ENCODE assay signal across 10 mouse cellular contexts in genomic region chr3:18764301-18765078, GRCm38 (mm10).
DNase-seq lines count a peak whose midpoint lies in the region; ATAC-seq and TF ChIP-seq lines count a peak whose summit lies in the region.
"Had no signal": no experiment of that assay in that cellular context is flagged by ENCODE, and none has a peak within 500 bp of the region (broad histone marks: within the 10 kb centered on the region; RNA-seq: fewer than 3 reads in every experiment).

No protein-coding gene starts in this region.

- H3K9ac ChIP-seq in hindbrain, embryonic 15.5 days, result no peak overlapping the region
- H3K9ac ChIP-seq in hindbrain, embryonic 11.5 days (ENCODE audit: low read depth, low read length), result no peak overlapping the region
- H3K9ac ChIP-seq in forebrain, embryonic 16.5 days (replicated peaks; ENCODE audit: low read depth, low read length), result no peak overlapping the region
- H3K9ac ChIP-seq in midbrain, postnatal 0 days (replicated peaks; ENCODE audit: low read length, poor library complexity, severe bottlenecking), result no peak overlapping the region
- H3K9ac ChIP-seq: embryonic facial prominence, embryonic 15.5 days; lung, embryonic 15.5 days had no signal

- 70% methylated on average over 3 of the region's 3 CpGs for WGBS in hindbrain, embryonic 15.5 days
- WGBS in hindbrain, embryonic 11.5 days, result 89% methylated on average over 3 of the region's 3 CpGs
- 77% methylated on average over 3 of the region's 3 CpGs for WGBS in forebrain, embryonic 16.5 days
- 86% methylated on average over 3 of the region's 3 CpGs for WGBS in midbrain, postnatal 0 days

- TF ChIP-seq CTCF in brain, embryonic 14.5 days (IDR thresholded peaks at IDR 0.05; ENCODE audit: borderline replicate concordance, extremely low read depth, insufficient read depth, insufficient read length), result no peak
- no peak for TF ChIP-seq CTCF in midbrain, postnatal 0 days (IDR thresholded peaks at IDR 0.05)

- ATAC-seq in hindbrain, embryonic 15.5 days (ENCODE audit: low FRiP score, low read depth), result peak; percentile 83
- no peak for ATAC-seq in hindbrain, embryonic 11.5 days (ENCODE audit: low FRiP score)
- ATAC-seq in forebrain, embryonic 16.5 days, result peak; percentile 87
- peak; percentile 85 for ATAC-seq in midbrain, postnatal 0 days (ENCODE audit: low FRiP score)
- ATAC-seq in activated CD4-positive, CD25-positive, alpha-beta regulatory T cell, adult 4 months, result no peak
- no peak for ATAC-seq in granulocyte monocyte progenitor cell, adult 5-6 weeks (replicated peaks; ENCODE audit: poor library complexity, severe bottlenecking)

- H3K4me2 ChIP-seq in hindbrain, embryonic 15.5 days, result no peak overlapping the region
- H3K4me2 ChIP-seq in hindbrain, embryonic 11.5 days (replicated peaks; ENCODE audit: low read depth, low read length), result no peak overlapping the region
- no peak overlapping the region for H3K4me2 ChIP-seq in forebrain, embryonic 16.5 days (ENCODE audit: low read length)
- H3K4me2 ChIP-seq in midbrain, postnatal 0 days (ENCODE audit: low read depth, low read length, poor library complexity, severe bottlenecking), result no peak overlapping the region
- H3K4me2 ChIP-seq: embryonic facial prominence, embryonic 15.5 days; lung, embryonic 15.5 days had no signal

- H3K27ac ChIP-seq in hindbrain, embryonic 15.5 days (replicated peaks), result 0 out of 2 replicates have a peak overlapping the region, but pooled peaks have one; percentile 44
- H3K27ac ChIP-seq in hindbrain, embryonic 11.5 days (ENCODE audit: low read depth, low read length), result no peak overlapping the region
- H3K27ac ChIP-seq in forebrain, embryonic 16.5 days (ENCODE audit: low read length), result no peak overlapping the region
- H3K27ac ChIP-seq in midbrain, postnatal 0 days (ENCODE audit: low read depth, low read length), result no peak overlapping the region
- H3K27ac ChIP-seq: embryonic facial prominence, embryonic 15.5 days; lung, embryonic 15.5 days had no signal

- no peaks in the 10 kb centered on the region for H3K36me3 ChIP-seq in hindbrain, embryonic 15.5 days
- no peaks in the 10 kb centered on the region for H3K36me3 ChIP-seq in hindbrain, embryonic 11.5 days (ENCODE audit: control insufficient read depth, insufficient read depth, low read length)
- no peaks in the 10 kb centered on the region for H3K36me3 ChIP-seq in forebrain, embryonic 16.5 days (ENCODE audit: control insufficient read depth, insufficient read depth)
- no peaks in the 10 kb centered on the region for H3K36me3 ChIP-seq in midbrain, postnatal 0 days (ENCODE audit: insufficient read depth, low read length)
- H3K36me3 ChIP-seq: embryonic facial prominence, embryonic 15.5 days; lung, embryonic 15.5 days had no signal

- no peak overlapping the region for H3K4me3 ChIP-seq in hindbrain, embryonic 15.5 days
- H3K4me3 ChIP-seq in hindbrain, embryonic 11.5 days (ENCODE audit: low read depth, low read length), result no peak overlapping the region
- no peak overlapping the region for H3K4me3 ChIP-seq in forebrain, embryonic 16.5 days (replicated peaks; ENCODE audit: low read length)
- no peak overlapping the region for H3K4me3 ChIP-seq in midbrain, postnatal 0 days (ENCODE audit: low read depth, low read length)
- H3K4me3 ChIP-seq: embryonic facial prominence, embryonic 15.5 days; lung, embryonic 15.5 days had no signal

- H3K9me3 ChIP-seq in hindbrain, embryonic 15.5 days, result no peaks in the 10 kb centered on the region
- H3K9me3 ChIP-seq in hindbrain, embryonic 11.5 days (ENCODE audit: control insufficient read depth, low read length), result no peaks in the 10 kb centered on the region
- no peaks in the 10 kb centered on the region for H3K9me3 ChIP-seq in forebrain, embryonic 16.5 days (ENCODE audit: control insufficient read depth, low read length)
- H3K9me3 ChIP-seq in midbrain, postnatal 0 days (ENCODE audit: low read length), result no peaks in the 10 kb centered on the region
- H3K9me3 ChIP-seq: embryonic facial prominence, embryonic 15.5 days; lung, embryonic 15.5 days had no signal

- no peaks in the 10 kb centered on the region for H3K27me3 ChIP-seq in hindbrain, embryonic 15.5 days
- H3K27me3 ChIP-seq in hindbrain, embryonic 11.5 days (ENCODE audit: control insufficient read depth, insufficient read depth, low read length), result no peaks in the 10 kb centered on the region
- no peaks in the 10 kb centered on the region for H3K27me3 ChIP-seq in forebrain, embryonic 16.5 days (replicated peaks; ENCODE audit: control insufficient read depth, insufficient read depth, low read length)
- no peaks in the 10 kb centered on the region for H3K27me3 ChIP-seq in midbrain, postnatal 0 days (ENCODE audit: insufficient read depth, low read length)
- H3K27me3 ChIP-seq: embryonic facial prominence, embryonic 15.5 days; lung, embryonic 15.5 days had no signal

- peaks cover 7% of the 10 kb centered on the region; the same call in 1 of the 2 replicates for H3K4me1 ChIP-seq in hindbrain, embryonic 15.5 days (replicated peaks)
- H3K4me1 ChIP-seq in hindbrain, embryonic 11.5 days (replicated peaks; ENCODE audit: control insufficient read depth, insufficient read depth, low read length), result no peaks in the 10 kb centered on the region
- peaks cover 7% of the 10 kb centered on the region for H3K4me1 ChIP-seq in forebrain, embryonic 16.5 days (replicated peaks; ENCODE audit: control insufficient read depth, insufficient read depth, low read length)
- H3K4me1 ChIP-seq in midbrain, postnatal 0 days (ENCODE audit: insufficient read depth, low read length), result 0 out of 2 replicates have a peak, but pooled peaks cover 7% of the 10 kb centered on the region
- H3K4me1 ChIP-seq: embryonic facial prominence, embryonic 15.5 days; lung, embryonic 15.5 days had no signal

- no peak for TF ChIP-seq POLR2A in brain, embryonic 14.5 days (IDR thresholded peaks at IDR 0.05; ENCODE audit: borderline replicate concordance, extremely low read depth, insufficient read depth, insufficient read length, poor library complexity, severe bottlenecking)

- no peak for DNase-seq in hindbrain, embryonic 11.5 days (ENCODE audit: low spot score)
- DNase-seq in brain, embryonic 14.5 days (ENCODE audit: low read depth), result peak; percentile 89
- peak; percentile 86 for DNase-seq in midbrain, postnatal 0 days (ENCODE audit: low spot score)
- DNase-seq in B cell, adult 2 months, result no peak

Comparison
In these comparisons a context has a peak if more than half of its experiments do, and no peak if none do; other contexts are left out.
1. ATAC-seq: peak in hindbrain, embryonic 15.5 days (single experiment), forebrain, embryonic 16.5 days (single experiment) and midbrain, postnatal 0 days (single experiment); none in hindbrain, embryonic 11.5 days (single experiment), activated CD4-positive, CD25-positive, alpha-beta regulatory T cell, adult 4 months (single experiment) and granulocyte monocyte progenitor cell, adult 5-6 weeks (single experiment).
2. DNase-seq: peak in brain, embryonic 14.5 days (single experiment) and midbrain, postnatal 0 days (single experiment); none in hindbrain, embryonic 11.5 days (single experiment) and B cell, adult 2 months (0 of 2).